Mouse (Mus musculus) adrenal gland, postnatal 14 days (tissue): ENCODE results near the gene Saa2. TPM values are rescaled to one million over a fixed set of nuclear protein-coding genes. Genes with fewer than 3 reads are reported as not detected.

Experiments used
- DNase-seq: peaks from one replicate; pipeline ENCODE4 v3.0.0; 2021; ENCODE audit warnings: mixed read lengths
- total RNA-seq: library from RNA; stranded (reverse); gene quantifications from 2 replicates; pipeline ENCODE4 v1.2.3, GENCODE M21; 2021

Saa2 gene
- total RNA-seq, 1 experiment from 2014 or later, result 0.63 TPM

DNA sequence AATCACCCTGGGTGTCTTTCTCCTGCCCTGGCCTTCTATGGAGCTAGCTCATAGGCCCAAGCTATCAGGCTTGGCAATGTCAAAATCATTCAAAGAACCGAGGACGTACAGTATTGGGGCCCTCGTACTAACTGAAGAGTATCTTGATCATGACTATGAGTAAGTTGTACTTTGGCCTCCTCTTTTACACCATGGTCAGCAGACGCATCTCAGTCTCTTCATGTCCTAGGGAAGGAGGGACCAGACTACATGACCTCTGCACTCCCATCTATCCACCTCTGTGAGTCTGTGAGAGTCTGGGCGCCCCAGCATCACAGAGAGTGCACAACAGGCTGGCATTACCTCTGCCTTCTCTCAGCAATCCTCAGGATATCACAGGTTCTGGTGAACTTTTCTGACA lies 11.0 kb downstream of the Saa2 start:
- no peak for DNase-seq

DNA sequence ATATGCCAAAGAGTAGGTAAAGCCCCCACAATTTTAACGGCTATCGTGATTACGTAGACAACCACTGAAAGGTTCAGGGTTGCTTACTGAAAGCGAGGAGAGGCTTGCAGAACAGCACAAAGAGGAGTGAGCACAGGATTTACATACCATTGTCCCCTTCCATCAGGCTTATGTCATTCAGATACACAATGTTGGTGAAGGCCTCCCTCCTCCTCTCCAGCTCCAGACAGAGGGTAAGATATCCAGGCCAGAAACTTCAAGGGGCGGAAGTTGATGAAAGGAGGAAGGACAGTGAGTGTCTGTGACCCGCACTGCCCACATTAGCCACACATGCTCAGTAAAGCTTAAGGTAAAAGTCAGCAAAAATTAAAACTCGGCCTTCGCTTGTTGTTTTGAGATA lies 13.1 kb downstream of the Saa2 start:
- DNase-seq, result no peak

DNA sequence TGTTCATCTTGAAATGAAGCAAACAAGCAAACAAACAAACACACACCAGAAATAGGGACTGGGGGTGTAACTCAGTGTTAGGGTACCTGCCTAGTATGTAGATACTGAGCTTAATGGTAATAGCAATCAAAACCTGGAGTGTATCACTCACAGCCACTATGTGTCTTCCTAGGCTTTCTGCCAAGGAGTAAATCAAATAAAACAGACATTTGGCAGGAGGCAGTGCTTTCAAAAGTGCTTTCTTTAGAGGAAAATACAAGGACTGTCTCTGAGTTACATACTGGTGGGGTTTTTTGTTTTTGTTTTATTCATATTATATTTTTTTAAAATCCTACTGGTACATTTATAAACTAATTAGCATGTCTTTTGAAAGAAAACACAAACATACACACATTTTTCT lies 15.8 kb downstream of the Saa2 start:
- DNase-seq, result no peak

DNA sequence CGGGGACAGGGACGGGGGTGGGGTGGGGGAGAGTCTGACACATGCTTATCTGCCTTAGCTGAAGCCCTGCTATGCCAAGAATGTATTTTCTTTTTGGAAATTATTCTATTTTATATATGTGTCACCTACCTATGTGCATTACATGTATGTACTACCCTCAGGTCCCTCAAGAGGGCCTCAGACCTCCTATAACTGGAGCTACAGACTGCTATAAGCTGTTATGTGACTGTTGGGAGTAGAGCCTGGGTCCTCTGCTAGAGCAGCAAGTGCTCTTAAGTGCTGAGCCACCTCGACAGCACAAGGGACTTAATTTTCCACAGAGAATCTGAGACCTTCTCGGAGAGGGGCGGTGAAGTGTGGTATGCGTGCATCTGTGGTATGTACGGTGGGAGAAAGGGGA lies 16.9 kb downstream of the Saa2 start:
- no peak for DNase-seq

DNA sequence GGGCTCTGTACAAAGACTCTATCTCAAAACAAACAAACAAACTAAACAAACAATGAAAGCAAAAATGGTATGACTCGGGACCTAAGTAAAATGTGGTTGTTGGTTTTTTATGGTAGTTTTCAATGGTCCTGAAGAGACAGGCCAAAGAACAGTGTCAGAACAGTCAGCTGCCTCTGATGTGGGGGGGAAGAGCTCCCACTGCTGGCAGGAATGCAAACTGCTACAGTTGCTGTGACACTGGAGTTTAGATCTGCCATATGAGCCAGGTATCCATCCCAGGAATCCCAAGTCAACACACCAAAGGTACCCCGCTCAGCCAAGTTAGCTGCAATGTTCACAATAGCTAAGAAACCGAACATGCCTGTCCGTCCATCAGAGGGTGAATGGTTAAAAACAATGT lies 19.1 kb downstream of the Saa2 start:
- DNase-seq, result peak; percentile 66

DNA sequence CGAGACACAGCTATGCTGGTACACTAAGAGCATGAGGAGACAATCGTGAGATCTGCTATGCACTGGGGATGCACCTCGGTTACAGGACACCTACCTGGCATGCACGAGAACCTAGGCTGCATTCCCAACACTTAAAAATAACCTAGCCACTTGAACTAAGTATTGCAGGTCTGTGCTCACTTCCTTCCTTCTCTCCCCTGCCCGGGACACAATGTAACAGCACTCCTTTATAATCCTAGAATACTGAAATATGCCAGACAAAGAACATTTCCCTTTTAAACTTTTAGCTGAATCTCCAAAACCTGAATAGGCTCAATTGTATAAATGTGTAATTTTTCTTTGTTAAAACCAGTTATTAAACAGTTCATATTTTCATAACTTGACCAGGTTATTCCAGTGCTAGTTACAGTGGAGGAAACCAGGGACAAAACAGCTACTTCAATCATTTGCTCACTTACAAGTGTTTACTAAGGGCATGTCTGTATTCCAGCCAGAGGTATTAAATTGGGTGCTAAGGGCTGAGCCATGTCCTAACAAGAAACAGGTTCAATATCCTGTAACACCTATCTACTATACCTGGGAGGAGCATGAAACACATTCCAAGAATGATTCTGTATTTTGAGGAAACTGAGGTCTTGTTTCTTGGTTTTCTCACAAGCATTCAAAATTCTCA lies 37.7 kb downstream of the Saa2 start:
- DNase-seq, result no peak

DNA sequence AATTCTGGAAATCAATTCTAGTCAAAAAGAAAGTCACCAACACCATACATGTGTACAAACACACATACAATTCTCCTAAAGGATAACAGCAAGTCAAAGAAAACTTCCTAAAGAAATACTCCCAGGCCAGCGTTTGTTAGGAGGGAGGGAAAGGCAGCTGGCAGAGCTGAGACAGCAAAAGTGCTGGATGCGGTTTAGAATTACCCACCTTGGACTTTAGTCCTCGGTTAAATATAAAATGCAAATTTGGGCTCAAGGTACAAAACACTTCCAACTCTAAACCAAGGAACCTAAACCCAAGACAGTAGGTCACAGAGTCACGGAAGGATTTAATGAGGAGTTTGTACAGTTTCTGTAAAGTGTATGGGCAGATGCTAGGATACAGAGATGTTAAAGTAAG lies 42.3 kb downstream of the Saa2 start:
- no peak for DNase-seq

DNA sequence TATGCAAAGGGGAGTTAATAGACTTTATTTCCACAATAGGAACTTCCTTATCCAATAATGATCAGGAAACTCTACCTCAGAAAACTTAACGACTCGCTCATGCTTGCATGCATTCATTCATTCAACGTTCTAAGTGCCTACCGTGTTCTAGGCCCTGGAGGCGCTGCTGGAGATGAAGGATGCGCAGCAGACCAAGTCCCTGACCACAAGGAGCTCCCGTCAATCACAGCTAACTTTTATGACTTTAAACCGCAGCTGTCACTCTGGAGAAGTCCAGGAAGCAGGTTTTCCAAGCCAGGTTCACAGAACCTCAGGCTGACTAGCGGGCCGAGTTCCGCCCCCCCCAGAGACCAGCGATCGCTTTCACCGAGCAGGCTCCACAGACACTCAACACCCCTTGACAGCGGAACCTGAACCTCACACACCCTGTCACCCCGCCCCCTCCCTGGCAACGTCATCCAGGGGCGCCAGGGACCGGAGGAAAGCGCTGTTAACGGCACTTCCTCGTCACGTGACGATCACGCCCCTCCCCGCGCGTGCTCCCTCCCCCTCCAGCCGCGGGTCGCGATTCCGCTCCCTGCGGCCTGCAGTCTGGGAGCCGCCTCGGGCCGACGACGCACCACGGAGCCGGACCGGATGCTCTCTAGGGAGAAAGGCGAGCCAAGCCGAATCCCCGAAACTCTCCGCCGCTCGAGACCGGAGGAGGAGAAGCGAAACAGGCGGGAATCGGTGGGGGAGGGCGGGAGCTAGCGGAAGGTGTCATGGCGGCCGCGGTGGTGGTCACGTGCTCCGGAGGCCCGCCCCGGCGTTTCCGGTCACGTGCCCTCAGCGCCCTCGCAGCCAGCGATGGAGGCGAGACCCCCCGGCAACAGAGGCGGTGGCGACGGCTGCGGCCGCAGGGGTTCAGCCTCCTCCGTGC lies 44.0 kb downstream of the Saa2 start, which contains the start of the genes Hps5 and Gtf2h1:
TSS of gene Hps5 (minus strand) at position 778 of the 919 bp plus-strand sequence.
TSS of gene Gtf2h1 (plus strand) at position 817 of the 919 bp plus-strand sequence.
- DNase-seq, result peak; percentile 100

DNA sequence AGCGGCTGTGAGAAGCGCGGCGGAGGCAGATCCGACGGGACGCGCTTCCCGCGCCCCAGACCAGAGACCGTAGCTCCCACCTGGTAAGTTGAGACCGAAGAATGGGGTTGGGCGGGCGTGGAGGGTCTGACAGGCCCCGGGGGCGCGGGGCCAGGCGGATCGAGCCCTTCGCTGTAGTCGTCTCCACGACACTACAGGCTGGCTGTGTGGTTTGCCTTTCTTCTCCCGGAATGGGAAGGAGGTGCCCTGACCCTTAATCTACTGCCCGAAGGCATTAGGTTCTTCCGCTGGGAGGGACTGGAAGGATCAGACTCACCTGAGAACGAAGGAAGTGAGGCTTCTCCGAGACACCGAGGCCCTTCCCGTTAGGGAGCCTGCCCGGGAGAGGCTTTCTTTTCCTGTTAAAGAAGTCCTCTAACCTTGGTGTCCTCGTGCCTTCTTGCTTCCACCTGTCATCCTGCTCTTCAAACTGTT lies 44.7 kb downstream of the Saa2 start:
- DNase-seq, result peak; percentile 37

DNA sequence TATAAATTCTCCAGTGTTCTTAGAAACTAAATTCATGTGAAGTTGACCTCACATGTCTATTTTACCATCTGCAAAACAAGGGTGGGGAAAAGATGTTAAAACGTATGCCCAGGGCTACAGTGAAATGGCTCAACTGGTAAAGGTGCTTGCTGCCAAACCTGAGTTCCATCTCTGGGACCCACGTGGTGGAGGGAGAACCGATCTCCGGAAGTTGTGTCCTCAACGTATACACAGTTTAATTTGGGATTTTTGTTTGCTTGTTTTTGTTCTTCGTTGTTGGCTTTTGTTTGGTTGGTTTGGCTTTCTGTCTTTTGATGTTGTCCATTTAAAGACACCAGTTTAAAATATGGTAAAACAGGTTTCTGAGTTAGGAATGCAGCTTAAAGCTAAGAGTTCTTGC lies 45.2 kb downstream of the Saa2 start:
- DNase-seq, result no peak

Other genes starting within 250 kb of the Saa2 start
- 13.8 and 14.0 TPM in 2 replicates for gene Sergef, start 112.0 kb upstream of the Saa2 start, total RNA-seq
- gene Tph1, start 79.3 kb upstream of the Saa2 start, total RNA-seq, result 0.26 TPM in 1 of 2 replicates, not detected in the other
- gene Saal1, start 41.1 kb upstream of the Saa2 start, total RNA-seq, result 8.3 and 9.9 TPM in 2 replicates
- gene Saa3, start 36.1 kb upstream of the Saa2 start, total RNA-seq, result 1.4 TPM in 2 replicates
- 1.3 and 16.7 TPM in 2 replicates for gene Saa4, start 19.2 kb upstream of the Saa2 start, total RNA-seq
- gene Saa1, start 8.8 kb upstream of the Saa2 start, total RNA-seq, result 0.85 TPM in 1 of 2 replicates, not detected in the other
- 18.7 and 19.0 TPM in 2 replicates for gene Hps5, start 44.3 kb downstream of the Saa2 start, total RNA-seq
- 41.1 and 41.3 TPM in 2 replicates for gene Gtf2h1, start 44.3 kb downstream of the Saa2 start, total RNA-seq
- 529 and 592 TPM in 2 replicates for gene Ldha, start 89.7 kb downstream of the Saa2 start, total RNA-seq
- gene Ldhc, start 109.4 kb downstream of the Saa2 start, total RNA-seq, result not detected in 2 replicates
- gene Tsg101, start 168.2 kb downstream of the Saa2 start, total RNA-seq, result 90.5 and 92.7 TPM in 2 replicates
- gene Uevld, start 206.7 kb downstream of the Saa2 start, total RNA-seq, result 16.7 and 20.1 TPM in 2 replicates
- gene Gm9999, start 231.8 kb downstream of the Saa2 start, total RNA-seq, result not detected in 2 replicates